Mouse (Mus musculus) retina, embryonic 14.5 days (tissue): ENCODE results near the gene Dtd1.

Experiments used
- DNase-seq: peaks from one replicate; pipeline ENCODE4 v3.0.0-alpha.2; 2015; ENCODE audit warnings: low spot score

Gene Dtd1

DNA sequence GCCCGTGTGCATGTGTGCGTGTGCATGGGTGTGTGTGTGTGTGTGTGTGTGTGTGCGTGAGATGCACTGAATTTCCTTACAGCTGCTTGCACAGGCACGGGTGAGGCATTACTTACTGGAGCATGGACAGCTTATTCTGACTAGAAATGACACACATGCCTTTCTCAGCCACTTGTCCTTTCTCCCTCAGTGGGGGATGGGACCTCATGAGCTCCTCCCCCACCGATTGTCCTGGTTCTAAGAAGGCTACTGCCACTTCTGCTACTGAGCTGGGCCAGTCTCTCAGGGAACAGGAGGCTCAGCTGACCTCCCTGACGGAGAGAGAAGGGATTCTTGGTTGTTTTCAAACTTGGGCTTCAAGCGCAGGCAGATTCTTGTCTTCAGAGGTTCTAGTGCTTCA lies 40.4 kb downstream of the Dtd1 start:
- peak; percentile 75 for DNase-seq

DNA sequence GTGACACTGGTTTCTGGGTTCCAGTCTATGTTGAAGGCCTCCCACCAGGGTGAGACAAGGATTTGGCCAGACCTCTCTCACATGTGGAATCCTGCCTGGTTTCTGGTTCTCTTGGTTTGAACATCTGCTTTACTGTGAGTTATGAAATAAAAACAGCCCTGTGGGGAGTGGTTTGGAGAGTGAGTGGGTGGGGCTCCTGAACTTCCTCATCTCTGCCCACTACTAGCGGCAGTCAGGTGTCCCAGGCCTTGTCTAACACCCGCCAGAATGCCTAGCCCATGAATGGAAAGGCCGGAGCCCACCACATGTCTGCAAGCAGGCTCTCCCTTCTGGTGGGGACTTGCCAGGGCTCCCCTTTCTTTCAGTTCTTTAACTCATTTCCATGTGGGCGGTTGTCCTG lies 42.3 kb downstream of the Dtd1 start:
- DNase-seq: no peak

- DNase-seq: no peak
Observed at GRCm38 (mm10) chr2:144646360-144646759, 46.7 kb downstream of the Dtd1 start.

DNA sequence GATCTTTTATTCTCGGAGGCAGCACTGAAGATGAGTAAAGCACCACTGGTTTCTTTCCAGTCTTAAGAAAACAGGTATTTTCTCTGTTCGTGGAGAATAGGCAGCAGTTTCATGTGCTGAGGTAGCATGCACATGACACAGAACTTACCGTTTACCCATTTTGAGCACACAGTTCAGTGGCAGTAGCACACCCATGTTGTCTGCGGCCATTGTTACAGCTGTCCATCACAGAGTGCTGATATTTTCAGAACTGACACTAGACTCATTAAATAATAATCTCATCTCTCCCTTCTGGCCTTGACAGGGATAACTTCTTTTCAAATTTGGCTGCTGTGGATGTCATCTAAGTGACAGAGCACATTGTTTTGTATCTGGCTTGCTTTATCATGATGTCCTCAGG lies 47.5 kb downstream of the Dtd1 start:
- DNase-seq: no peak

GRCm38 (mm10) chr2:144649960-144650359 lies 50.3 kb downstream of the Dtd1 start:
- DNase-seq: no peak

DNA sequence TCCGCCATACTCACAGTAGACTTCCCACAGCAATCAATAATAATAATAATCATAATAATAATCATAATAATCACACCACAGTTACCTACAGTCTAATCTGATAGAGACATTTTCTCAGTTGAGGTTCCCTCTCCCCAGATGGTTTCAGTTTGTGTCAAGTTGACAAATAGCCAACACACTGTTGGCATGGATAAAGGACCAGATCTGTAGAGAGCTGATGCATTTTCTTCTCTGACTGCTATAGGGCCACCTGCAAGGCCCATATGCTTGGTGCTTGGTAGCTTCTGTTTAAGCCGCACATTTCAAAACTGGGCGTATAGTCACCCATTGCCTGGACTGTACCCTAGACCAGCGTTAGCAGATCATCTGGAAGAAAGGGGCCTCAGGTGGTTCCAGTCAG lies 53.1 kb downstream of the Dtd1 start:
- DNase-seq: no peak

- DNase-seq: no peak
Observed at GRCm38 (mm10) chr2:144655307-144655706, 55.6 kb downstream of the Dtd1 start.

DNA sequence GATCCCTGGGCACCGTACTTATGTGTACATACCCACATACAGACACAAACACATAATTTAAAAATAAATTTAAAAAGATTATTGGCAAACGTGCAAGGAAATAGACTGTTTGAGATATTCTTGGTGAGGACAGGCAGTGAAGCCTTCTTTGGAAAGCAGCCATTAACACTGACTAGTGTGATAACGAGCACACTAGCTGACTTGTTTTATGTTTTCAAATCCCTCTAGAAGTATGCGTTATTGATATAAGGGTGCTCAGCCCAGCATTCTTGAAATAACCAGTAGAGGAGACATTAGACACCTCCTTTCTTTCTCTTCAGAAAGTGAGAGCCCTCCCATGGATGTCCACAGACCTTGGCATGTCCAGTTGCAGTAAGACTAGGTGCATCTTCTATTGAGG lies 68.8 kb downstream of the Dtd1 start:
- DNase-seq: no peak

DNA sequence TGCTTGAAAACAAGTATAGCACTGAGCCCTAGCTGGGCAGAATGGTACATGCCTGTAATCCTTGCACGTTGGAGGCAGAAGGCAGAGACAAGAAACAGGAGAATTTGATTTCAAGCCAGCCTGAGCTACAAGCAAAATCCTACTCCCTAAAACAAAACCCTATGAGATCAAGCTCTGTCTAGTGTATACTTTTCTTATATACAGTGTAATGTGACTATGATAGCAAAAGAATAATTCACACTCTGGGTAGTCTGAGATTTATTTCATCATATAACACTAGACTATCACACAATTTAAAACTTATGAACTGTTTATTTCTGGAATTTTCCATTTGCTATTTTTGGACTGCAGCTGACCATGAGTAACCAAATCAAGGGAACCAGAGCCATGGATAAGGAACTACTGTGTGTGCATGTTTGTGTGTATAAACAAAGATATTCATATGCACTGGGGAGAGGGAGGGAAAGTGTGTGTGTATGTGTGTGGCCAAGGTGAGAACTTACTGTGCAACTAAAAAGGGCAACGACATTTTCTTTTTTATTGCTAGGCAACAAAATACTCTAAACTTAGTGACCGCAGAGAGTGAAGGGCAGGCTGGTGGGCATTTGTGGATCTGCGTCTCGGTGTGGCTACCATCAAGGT lies 70.7 kb downstream of the Dtd1 start:
- no peak for DNase-seq

DNA sequence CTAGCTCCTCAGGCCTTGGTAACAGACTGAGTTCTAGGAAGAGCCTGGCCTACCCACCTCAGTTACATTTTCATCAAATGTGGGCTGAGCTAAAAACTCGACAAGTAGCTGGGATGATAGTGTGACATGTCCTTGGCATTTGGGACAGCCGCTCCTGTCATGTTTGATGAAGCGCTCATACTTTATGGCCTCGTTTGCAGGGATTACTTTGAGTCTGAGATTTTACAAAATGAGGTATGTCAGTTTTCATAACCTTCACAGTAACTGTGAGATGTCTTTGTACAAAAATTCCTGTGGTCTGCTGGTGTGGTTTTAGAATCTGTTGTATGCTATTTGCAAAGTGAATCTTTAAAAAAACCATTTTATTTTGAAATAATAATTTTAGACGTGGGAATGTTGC lies 72.7 kb downstream of the Dtd1 start:
- DNase-seq: no peak

- DNase-seq: no peak
Observed at GRCm38 (mm10) chr2:144676546-144677228, 77.0 kb downstream of the Dtd1 start.

DNA sequence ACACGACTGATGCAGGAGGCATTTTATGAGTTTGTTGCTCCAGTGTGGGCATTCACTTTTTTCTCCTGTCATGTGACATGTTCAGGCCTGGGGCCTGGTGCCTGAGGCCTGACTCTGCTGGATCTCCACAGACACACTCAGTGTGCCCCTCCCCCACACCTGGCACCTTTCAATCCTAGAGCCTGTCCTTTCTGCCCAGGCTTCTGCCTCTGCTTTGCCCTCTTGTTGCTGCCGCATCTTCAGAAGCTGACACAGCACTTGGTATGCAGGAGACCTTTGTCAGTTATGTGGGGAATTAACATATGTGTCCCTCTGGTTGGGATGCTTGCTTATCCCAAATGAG lies 77.5 kb downstream of the Dtd1 start:
- DNase-seq: peak; percentile 25

- DNase-seq: no peak
Observed at GRCm38 (mm10) chr2:144678779-144679178, 79.1 kb downstream of the Dtd1 start.

- no peak for DNase-seq
Observed at GRCm38 (mm10) chr2:144679394-144679793, 79.7 kb downstream of the Dtd1 start.

GRCm38 (mm10) chr2:144692219-144692732 lies 92.6 kb downstream of the Dtd1 start:
- DNase-seq: peak; percentile 22

DNA sequence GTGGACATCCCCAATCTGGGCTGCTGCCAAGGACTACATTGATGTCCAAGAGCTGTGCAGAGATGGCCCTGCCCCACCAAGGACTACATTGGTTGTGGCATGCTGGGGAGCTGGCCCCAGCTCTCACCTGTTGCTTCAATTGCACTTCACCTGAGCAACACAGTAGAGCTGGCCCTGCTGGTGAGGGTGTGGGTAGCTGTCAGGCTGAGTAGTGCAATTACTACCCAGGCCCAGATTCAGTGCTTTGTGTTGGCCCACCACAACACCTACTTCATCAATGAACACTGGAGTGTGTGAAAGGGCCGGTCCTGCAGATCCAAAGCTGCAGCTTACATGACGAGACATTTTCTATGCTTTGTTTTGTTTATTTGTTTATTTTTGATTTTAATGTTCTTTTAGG lies 93.1 kb downstream of the Dtd1 start:
- no peak for DNase-seq

GRCm38 (mm10) chr2:144694923-144695322 lies 95.2 kb downstream of the Dtd1 start:
- no peak for DNase-seq

GRCm38 (mm10) chr2:144698046-144698445 lies 98.3 kb downstream of the Dtd1 start:
- DNase-seq: no peak

DNA sequence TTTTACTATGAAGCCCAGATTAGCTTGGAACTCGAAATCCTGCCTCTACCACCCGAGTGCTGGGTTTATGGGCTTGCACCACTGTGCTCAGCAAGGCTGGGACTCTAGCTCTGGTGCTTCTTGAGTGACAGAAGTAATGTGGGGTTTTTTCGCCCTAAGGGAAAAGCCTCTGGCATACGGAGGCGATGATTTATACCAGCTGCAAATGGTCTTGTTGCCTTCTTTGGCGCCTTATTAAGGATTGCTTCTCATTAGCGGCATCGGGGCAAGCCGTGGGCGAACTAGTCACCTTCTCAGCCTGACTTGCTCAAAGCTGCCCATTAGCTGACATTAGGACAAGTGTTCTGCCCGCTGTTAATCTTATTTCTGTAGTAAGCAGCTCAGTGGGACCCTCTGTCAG lies 100.9 kb downstream of the Dtd1 start:
- no peak for DNase-seq

- no peak for DNase-seq
Observed at GRCm38 (mm10) chr2:144701415-144702149, 101.9 kb downstream of the Dtd1 start.

DNA sequence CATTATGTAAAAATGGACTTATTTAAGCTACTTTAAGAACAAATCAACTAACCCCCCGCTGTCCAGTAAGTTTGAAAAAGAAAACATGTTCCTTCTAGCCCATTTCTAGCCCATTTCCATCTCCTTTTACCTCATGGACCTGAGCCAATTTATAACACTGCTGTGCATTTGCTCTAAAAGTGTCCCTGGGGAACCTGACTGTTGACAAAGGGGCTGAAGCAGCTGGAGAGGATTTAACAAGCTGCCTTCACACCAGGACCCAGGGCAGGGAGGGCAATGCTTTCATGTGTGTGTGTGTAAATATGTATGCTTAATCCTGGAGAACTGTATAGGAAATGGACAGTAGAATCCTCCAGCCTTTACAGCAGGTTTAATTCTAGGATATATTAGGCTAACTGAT lies 109.6 kb downstream of the Dtd1 start:
- DNase-seq: peak; percentile 50

GRCm38 (mm10) chr2:144709704-144710103 lies 110.0 kb downstream of the Dtd1 start:
- DNase-seq: no peak

DNA sequence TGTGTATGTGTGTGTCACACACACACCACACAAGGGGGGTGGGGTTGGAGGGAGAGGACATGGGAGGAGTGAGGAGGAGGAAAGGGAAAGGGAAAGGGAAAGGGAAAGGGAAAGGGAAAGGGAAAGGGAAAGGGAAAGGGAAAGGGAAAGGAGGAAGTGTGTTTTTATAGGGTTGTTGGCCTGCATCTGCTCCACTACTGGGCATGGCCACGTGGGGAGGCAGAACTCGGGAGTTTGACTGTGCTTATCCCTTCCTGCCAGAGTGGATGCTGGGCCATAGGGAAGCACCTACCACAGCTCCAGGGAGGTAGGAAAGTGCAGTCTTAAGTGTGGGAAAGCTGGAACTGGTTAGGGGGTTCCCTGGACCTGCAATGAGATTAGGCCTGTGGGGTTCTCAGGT lies 114.9 kb downstream of the Dtd1 start:
- no peak for DNase-seq
